Mouse (Mus musculus): Measurements from ENCODE around the gene Gm4756. TPM values are rescaled to one million over a fixed set of nuclear protein-coding genes. Genes with fewer than 3 reads are reported as not detected.

Gene Gm4756
- polyA plus RNA-seq, 1 experiment from 2014 or later: not detected

GRCm38 (mm10) chr12:72674079-72674797 is 24.8 kb upstream of the Gm4756 start:
- Histone ChIP-seq H3K27me3 (no peaks in the 10 kb centered on the region), H3K9me3 (no peaks in the 10 kb centered on the region), H3K9ac (no peak overlapping the region), H3K4me2 (no peak overlapping the region), H3K4me3 (no peak overlapping the region), H3K4me1 (peaks cover 7% of the 10 kb centered on the region), H3K27ac (no peak overlapping the region), H3K36me3 (no peaks in the 10 kb centered on the region)
- no peak for ATAC-seq (ENCODE audit: insufficient number of reproducible peaks, low FRiP score, low TSS enrichment, low read depth)
- 61% methylated on average over 7 of the region's 7 CpGs for WGBS

DNA sequence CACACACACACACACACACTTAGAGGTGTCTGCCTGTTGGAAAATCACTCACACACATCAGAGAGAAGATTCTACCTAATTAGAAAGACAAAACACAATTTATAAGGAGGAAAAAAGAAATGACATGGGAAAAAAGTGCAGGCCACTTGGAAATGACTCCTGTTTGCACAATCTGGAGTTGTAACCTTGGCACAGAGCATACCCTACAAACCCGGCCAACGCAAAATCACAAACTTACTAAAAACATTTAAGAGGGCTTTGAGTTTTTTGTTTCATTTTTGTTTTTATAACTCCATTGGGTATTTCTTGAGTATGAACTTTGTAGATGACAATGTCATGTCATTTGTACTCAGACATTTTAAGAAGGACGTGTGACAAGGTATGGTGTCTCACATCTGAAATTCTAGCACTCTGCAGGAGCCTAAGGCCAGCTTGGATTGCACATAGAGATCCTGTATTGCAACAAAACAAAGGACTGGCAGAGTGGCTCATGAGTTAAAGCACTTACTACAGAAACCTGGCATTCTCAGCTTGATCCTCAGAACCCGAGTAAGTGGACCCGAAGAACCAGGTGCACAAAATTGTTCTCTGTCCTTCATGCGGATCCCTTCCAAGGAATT is 22.2 kb upstream of the Gm4756 start:
- H3K9me3 ChIP-seq: no peaks in the 10 kb centered on the region
- no peak overlapping the region for H3K9ac ChIP-seq
- WGBS: 82% methylated on average over 6 of the region's 6 CpGs
- H3K27me3 ChIP-seq: no peaks in the 10 kb centered on the region
- H3K4me3 ChIP-seq: no peak overlapping the region
- H3K4me1 ChIP-seq: peaks cover 7% of the 10 kb centered on the region
- H3K27ac ChIP-seq: no peak overlapping the region
- no peak overlapping the region for H3K4me2 ChIP-seq
- H3K36me3 ChIP-seq: no peaks in the 10 kb centered on the region
- no peak for ATAC-seq (ENCODE audit: insufficient number of reproducible peaks, low FRiP score, low TSS enrichment, low read depth)

- no peaks in the 10 kb centered on the region for H3K36me3 ChIP-seq
- H3K27me3 ChIP-seq: no peaks in the 10 kb centered on the region
- no peaks in the 10 kb centered on the region for H3K9me3 ChIP-seq
- H3K9ac ChIP-seq: no peak overlapping the region
- ATAC-seq (ENCODE audit: insufficient number of reproducible peaks, low FRiP score, low TSS enrichment, low read depth): no peak
- H3K27ac ChIP-seq: no peak overlapping the region
- H3K4me1 ChIP-seq: peaks cover 7% of the 10 kb centered on the region
- no peak overlapping the region for H3K4me2 ChIP-seq
- WGBS: 81% methylated on average over 8 of the region's 8 CpGs
- H3K4me3 ChIP-seq: no peak overlapping the region
Measured at GRCm38 (mm10) chr12:72670921-72671320, 21.5 kb upstream of the Gm4756 start.

GRCm38 (mm10) chr12:72667868-72668469 is 18.5 kb upstream of the Gm4756 start:
- peaks cover 7% of the 10 kb centered on the region; the same call in 1 of the 2 replicates for H3K4me1 ChIP-seq
- H3K27ac ChIP-seq: no peak overlapping the region
- H3K36me3 ChIP-seq: no peaks in the 10 kb centered on the region
- no peak for ATAC-seq (ENCODE audit: insufficient number of reproducible peaks, low FRiP score, low TSS enrichment, low read depth)
- WGBS: 67% methylated on average over 10 of the region's 10 CpGs
- no peak overlapping the region for H3K4me3 ChIP-seq
- H3K9ac ChIP-seq: no peak overlapping the region
- no peaks in the 10 kb centered on the region for H3K9me3 ChIP-seq
- H3K27me3 ChIP-seq: no peaks in the 10 kb centered on the region
- H3K4me2 ChIP-seq: no peak overlapping the region

DNA sequence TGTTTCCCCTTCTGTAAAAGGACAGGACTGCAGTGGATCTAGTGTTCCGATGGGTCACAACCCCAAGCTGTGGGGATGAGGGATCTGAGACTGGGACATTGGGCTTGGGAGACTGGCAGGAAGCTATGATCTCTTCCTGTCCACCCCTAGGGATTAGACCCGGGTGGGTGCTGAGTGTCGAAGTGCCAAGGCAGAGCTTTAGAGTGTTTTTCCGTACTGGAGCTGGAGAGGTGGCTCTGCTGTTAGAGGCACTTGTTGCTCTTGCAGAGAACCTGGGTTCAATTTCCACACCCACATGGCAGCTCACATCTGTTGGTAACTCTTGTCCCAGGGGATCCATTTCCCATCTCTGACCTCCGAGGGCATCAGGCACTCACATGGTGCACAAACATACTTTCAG is 16.6 kb upstream of the Gm4756 start:
- no peaks in the 10 kb centered on the region for H3K9me3 ChIP-seq
- WGBS: 76% methylated on average over 5 of the region's 5 CpGs

GRCm38 (mm10) chr12:72664735-72665337 is 15.4 kb upstream of the Gm4756 start, which contains the start of gene Dhrs7:
TSS of gene Dhrs7 (minus strand) at chr12:72664909.
- Histone ChIP-seq H3K27me3 (no peaks in the 10 kb centered on the region), H3K4me1 (peaks cover 7% of the 10 kb centered on the region; the same call in 1 of the 2 replicates), H3K4me3 (peak within 1 kb of the TSS; percentile 52), H3K27ac (peak within 1 kb of the TSS; percentile 82), H3K4me2 (peak within 1 kb of the TSS; percentile 76), H3K9me3 (no peaks in the 10 kb centered on the region), H3K9ac (peak within 1 kb of the TSS; percentile 41), H3K36me3 (no peaks in the 10 kb centered on the region)
- 2% methylated on average over 33 of the region's 33 CpGs for WGBS
- ATAC-seq (ENCODE audit: insufficient number of reproducible peaks, low FRiP score, low TSS enrichment, low read depth): peak; percentile 86

More for the DNA sequence above, 16.6 kb upstream of the Gm4756 start:
- H3K9ac ChIP-seq: no peak overlapping the region
- H3K36me3 ChIP-seq: no peaks in the 10 kb centered on the region
- H3K4me1 ChIP-seq: peaks cover 7% of the 10 kb centered on the region; the same call in 1 of the 2 replicates
- ATAC-seq (ENCODE audit: insufficient number of reproducible peaks, low FRiP score, low TSS enrichment, low read depth): no peak
- no peaks in the 10 kb centered on the region for H3K27me3 ChIP-seq
- no peak overlapping the region for H3K4me3 ChIP-seq
- no peak overlapping the region for H3K27ac ChIP-seq
- H3K4me2 ChIP-seq: no peak overlapping the region

DNA sequence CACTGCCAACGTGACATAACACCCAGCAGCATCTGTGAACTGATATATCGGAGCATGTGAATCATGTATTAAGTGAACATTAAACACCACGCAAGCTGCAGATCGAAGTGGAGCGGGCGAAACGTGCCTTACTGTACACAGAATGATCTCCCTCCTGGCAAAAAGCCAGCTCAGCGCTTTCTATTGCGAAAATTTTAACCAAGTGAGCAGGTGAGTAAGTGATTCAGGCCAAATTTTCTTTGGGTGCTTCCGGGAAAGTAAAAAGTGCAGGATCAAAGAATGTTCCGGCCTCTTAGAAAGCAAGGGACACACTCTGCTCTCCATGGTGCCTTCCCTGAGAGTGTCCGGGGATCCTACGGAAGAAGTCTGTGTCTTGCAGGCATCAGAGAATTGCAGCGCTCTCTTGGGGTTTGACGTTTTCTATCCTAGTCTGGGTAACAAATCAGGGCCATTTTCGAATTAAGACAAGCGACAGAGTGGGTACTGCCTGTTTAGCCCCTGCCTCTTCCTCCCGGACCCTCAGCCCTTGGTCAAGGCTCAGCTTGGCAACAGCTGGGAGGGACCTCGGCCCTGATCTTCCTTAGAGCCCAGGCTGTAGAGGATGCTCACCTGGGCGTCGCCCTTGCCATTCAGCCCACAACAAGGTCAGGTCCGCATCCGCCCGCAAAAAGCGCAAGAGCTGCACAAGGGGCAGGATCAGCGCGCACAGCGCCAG is 14.7 kb upstream of the Gm4756 start:
- Histone ChIP-seq H3K36me3 (no peaks in the 10 kb centered on the region), H3K9me3 (no peaks in the 10 kb centered on the region), H3K4me3 (peak overlapping the region; percentile 52), H3K4me2 (peak overlapping the region; percentile 76), H3K4me1 (peaks cover 7% of the 10 kb centered on the region; the same call in 1 of the 2 replicates), H3K9ac (peak overlapping the region; percentile 41; the same call in 1 of the 2 replicates), H3K27ac (peak overlapping the region; percentile 82), H3K27me3 (no peaks in the 10 kb centered on the region)
- 7% methylated on average over 28 of the region's 28 CpGs for WGBS
- peak; percentile 31; the same call in 1 of the 2 replicates for ATAC-seq (ENCODE audit: insufficient number of reproducible peaks, low FRiP score, low TSS enrichment, low read depth)

- ATAC-seq (ENCODE audit: insufficient number of reproducible peaks, low FRiP score, low TSS enrichment, low read depth): no peak
- peaks cover 6% of the 10 kb centered on the region; the same call in 1 of the 2 replicates for H3K36me3 ChIP-seq
- H3K27ac ChIP-seq: no peak overlapping the region
- no peaks in the 10 kb centered on the region for H3K27me3 ChIP-seq
- no peak overlapping the region for H3K9ac ChIP-seq
- no peak overlapping the region for H3K4me2 ChIP-seq
- H3K4me3 ChIP-seq: no peak overlapping the region
- 88% methylated on average over 16 of the region's 16 CpGs for WGBS
- H3K9me3 ChIP-seq: no peaks in the 10 kb centered on the region
- H3K4me1 ChIP-seq: no peaks in the 10 kb centered on the region
Measured at GRCm38 (mm10) chr12:72655775-72656174, 6.3 kb upstream of the Gm4756 start.

DNA sequence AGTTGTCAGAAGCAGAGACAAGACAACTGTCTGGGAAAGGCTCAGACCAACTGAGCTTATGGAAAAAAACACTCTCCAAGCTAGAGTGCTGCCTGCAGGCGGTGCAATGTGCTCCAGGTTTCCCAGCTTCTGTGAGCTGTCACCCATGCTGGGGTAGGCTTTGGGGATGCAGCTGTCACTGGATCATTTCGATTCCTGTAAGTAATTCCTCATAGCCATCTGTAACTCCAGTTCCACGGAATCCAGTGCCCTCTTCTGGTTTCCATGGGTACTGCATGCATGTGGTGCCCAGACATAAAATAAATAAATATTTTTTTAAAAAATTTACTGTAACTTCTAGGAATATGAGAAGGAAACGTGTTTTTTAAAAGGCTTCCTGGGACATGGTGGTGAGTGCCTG is 5.2 kb upstream of the Gm4756 start:
- no peak for ATAC-seq (ENCODE audit: insufficient number of reproducible peaks, low FRiP score, low TSS enrichment, low read depth)

DNA sequence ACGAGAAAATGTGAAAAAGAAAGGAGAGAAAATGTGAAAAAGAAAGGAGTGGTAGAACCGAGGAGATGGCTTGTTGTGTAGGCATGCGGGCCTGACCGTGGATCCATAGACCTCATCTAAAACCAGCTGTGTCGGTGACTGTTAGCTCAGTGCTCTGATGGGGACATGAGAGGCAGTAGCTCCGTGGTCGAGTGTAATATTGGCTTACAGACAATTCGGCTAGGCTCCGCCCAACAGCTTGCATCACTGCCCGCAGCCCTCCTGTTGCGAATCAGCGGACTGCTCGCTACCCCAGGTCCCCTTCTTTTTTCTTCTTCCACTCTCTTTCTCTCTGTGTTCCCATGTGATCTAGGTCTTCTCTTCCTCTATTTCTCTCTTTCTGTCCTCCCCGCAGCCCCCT is 540 bp downstream of the Gm4756 start:
- no peak for ATAC-seq (ENCODE audit: insufficient number of reproducible peaks, low FRiP score, low TSS enrichment, low read depth)
- Histone ChIP-seq H3K4me1 (no peaks in the 10 kb centered on the region), H3K27me3 (no peaks in the 10 kb centered on the region), H3K9ac (no peak overlapping the region), H3K9me3 (no peaks in the 10 kb centered on the region), H3K4me2 (no peak overlapping the region), H3K27ac (no peak overlapping the region), H3K4me3 (no peak overlapping the region), H3K36me3 (peaks cover 5% of the 10 kb centered on the region; the same call in 1 of the 2 replicates)
- 87% methylated on average over 14 of the region's 14 CpGs for WGBS

More for the DNA sequence above, 5.2 kb upstream of the Gm4756 start:
- Histone ChIP-seq H3K9ac (no peak overlapping the region), H3K4me2 (no peak overlapping the region), H3K27ac (no peak overlapping the region), H3K9me3 (no peaks in the 10 kb centered on the region), H3K4me3 (no peak overlapping the region), H3K4me1 (no peaks in the 10 kb centered on the region), H3K36me3 (peaks cover 8% of the 10 kb centered on the region), H3K27me3 (no peaks in the 10 kb centered on the region)
- 10% methylated on average over 4 of the region's 4 CpGs for WGBS

- H3K9ac ChIP-seq: no peak overlapping the region
- H3K36me3 ChIP-seq: no peaks in the 10 kb centered on the region
- no peak overlapping the region for H3K27ac ChIP-seq
- H3K4me3 ChIP-seq: no peak overlapping the region
- 77% methylated on average over 3 of the region's 3 CpGs for WGBS
- no peak for ATAC-seq (ENCODE audit: insufficient number of reproducible peaks, low FRiP score, low TSS enrichment, low read depth)
- no peaks in the 10 kb centered on the region for H3K9me3 ChIP-seq
- H3K4me2 ChIP-seq: no peak overlapping the region
- H3K27me3 ChIP-seq: no peaks in the 10 kb centered on the region
- no peaks in the 10 kb centered on the region for H3K4me1 ChIP-seq
Measured at GRCm38 (mm10) chr12:72638025-72638424, 11.4 kb downstream of the Gm4756 start.

All from limb, embryonic 15.5 days (tissue).